Mouse (Mus musculus) embryonic facial prominence, embryonic 11.5 days (tissue): ENCODE results near the gene Isg20l2. TPM values are rescaled to one million over a fixed set of nuclear protein-coding genes. Genes with fewer than 3 reads are reported as not detected.

ENCODE experiments used
- ATAC-seq: fragments of 200-750 bp; cut with Nextera tagmentation; replicated peaks from 2 replicates; pipeline ENCODE4 v1.8.0; 2017; ENCODE audit warnings: low read depth; ENCODE audit not compliant: insufficient number of reproducible peaks, low FRiP score, low TSS enrichment
- DNase-seq: peaks from one replicate; pipeline ENCODE4 v3.0.0-alpha.2; 2015; ENCODE audit warnings: low spot score
- H3K27ac ChIP-seq: fragments of 300-500 bp; sonication (generic); replicated peaks from 2 replicates; pipeline ENCODE4 v1.5.1; 2014; ENCODE audit warnings: mild to moderate bottlenecking, low read depth, low read length, control low read depth
- H3K27me3 ChIP-seq: fragments of 300-500 bp; sonication (generic); 2 replicates; pipeline ENCODE4 v1.6.1; 2014; ENCODE audit warnings: mild to moderate bottlenecking, low read length, moderate library complexity, mixed read lengths; ENCODE audit not compliant: control insufficient read depth, insufficient read depth
- H3K36me3 ChIP-seq: fragments of 300-500 bp; sonication (generic); replicated peaks from 2 replicates; pipeline ENCODE4 v1.6.1; 2014; ENCODE audit warnings: low read depth, mild to moderate bottlenecking, low read length, moderate library complexity, mixed read lengths; ENCODE audit not compliant: control insufficient read depth, insufficient read depth
- H3K4me1 ChIP-seq: fragments of 300-500 bp; sonication (generic); 2 replicates; pipeline ENCODE4 v1.6.1; 2014; ENCODE audit warnings: low read length, mixed read lengths; ENCODE audit not compliant: control insufficient read depth, insufficient read depth
- H3K4me2 ChIP-seq: fragments of 300-500 bp; sonication (generic); 2 replicates; pipeline ENCODE4 v1.6.1; 2014; ENCODE audit warnings: low read depth, mild to moderate bottlenecking, control low read depth, low read length, moderate library complexity
- H3K4me3 ChIP-seq: fragments of 300-500 bp; sonication (generic); 2 replicates; pipeline ENCODE4 v1.5.1; 2014; ENCODE audit warnings: low read depth, low read length, control low read depth
- H3K9ac ChIP-seq: fragments of 300-500 bp; sonication (generic); replicated peaks from 2 replicates; pipeline ENCODE4 v1.6.1; 2014; ENCODE audit warnings: mild to moderate bottlenecking, control low read depth, low read length
- H3K9me3 ChIP-seq: fragments of 300-500 bp; sonication (generic); replicated peaks from 2 replicates; pipeline ENCODE4 v1.6.1; 2016; ENCODE audit warnings: mild to moderate bottlenecking, low read length, inconsistent platforms, mixed read lengths; ENCODE audit not compliant: control insufficient read depth
- WGBS: fragments of 180-500 bp; shearing (Covaris S2); extraction: QIAGEN DNeasy Blood & Tissue Kit; methylation state at CpG from one replicate; pipeline ENCODE4 v1.1.7; 2014; 5-methylcytosine and 5-hydroxymethylcytosine counted together
- polyA plus RNA-seq: library from polyadenylated mRNA; unstranded; fragments of >200 nt; fragmentation: Nextera tagmentation; extraction: Ambion mirVana; gene quantifications from 2 replicates; pipeline ENCODE4 v1.2.1, GENCODE M21; 2014

The Isg20l2 gene
- polyA plus RNA-seq, 1 experiment from 2014 or later = 52.3 TPM

- no peak overlapping the region for H3K27ac ChIP-seq
- H3K9ac ChIP-seq = no peak overlapping the region
- DNase-seq (no peak), ATAC-seq (no peak)
- H3K27me3 ChIP-seq = no peaks in the 10 kb centered on the region
- H3K9me3 ChIP-seq = no peaks in the 10 kb centered on the region
- no peak overlapping the region for H3K4me2 ChIP-seq
- 90% methylated on average over 1 of the region's 1 CpGs for WGBS
- H3K4me1 ChIP-seq = no peaks in the 10 kb centered on the region
- no peak overlapping the region for H3K4me3 ChIP-seq
- H3K36me3 ChIP-seq = no peaks in the 10 kb centered on the region; the same call in 1 of the 2 replicates
Measured at GRCm38 (mm10) chr3:87916990-87917389, 13.1 kb upstream of the Isg20l2 start.

GRCm38 (mm10) chr3:87918551-87918950, 11.6 kb upstream of the Isg20l2 start:
- DNase-seq = no peak
- Histone ChIP-seq H3K4me1 (no peaks in the 10 kb centered on the region), H3K9ac (no peak overlapping the region), H3K4me3 (no peak overlapping the region), H3K27ac (no peak overlapping the region), H3K4me2 (no peak overlapping the region), H3K36me3 (no peaks in the 10 kb centered on the region; the same call in none of the 2 replicates), H3K27me3 (no peaks in the 10 kb centered on the region), H3K9me3 (no peaks in the 10 kb centered on the region)
- 95% methylated on average over 1 of the region's 1 CpGs for WGBS
- no peak for ATAC-seq

DNA sequence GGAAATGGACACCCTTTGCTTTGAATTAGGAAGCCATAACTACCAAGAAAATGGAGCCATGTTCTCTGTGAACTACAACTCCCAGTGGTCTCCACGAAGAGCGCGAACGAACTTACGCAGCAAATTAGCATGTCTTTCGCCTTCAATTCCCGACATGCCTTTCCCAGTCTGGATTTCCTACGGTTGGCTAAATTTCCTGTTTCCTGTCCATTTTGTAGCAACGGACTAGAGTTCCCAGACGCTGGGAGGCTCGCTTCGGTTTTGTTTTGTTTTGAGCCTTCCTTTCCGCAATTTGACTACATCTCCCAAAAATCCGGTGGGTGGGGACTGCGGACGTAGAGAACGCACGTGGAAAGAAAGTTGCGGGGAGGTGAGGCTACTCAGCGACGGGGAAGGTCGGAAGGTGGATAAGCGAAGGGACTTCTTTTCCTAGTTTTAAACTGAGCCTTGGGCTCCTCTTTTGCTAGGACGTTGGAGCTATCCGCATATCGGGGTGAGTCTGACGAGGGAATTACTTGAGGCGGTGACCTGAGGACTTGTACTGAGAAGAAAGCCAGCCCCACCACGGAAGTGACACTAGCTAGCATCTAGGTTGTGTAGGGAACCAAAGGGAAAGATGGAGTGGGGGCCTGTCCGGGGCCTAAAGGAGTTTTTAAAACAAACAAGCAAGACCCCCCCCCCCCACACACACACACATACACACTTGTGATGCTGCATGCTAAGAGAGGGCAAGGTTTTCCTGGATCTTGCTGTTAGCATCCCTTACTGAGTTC, 10.6 kb upstream of the Isg20l2 start, which contains the start of gene Mrpl24:
TSS of gene Mrpl24 (plus strand) at position 171 of the 773 bp plus-strand sequence.
- Histone ChIP-seq H3K4me1 (no peaks in the 10 kb centered on the region), H3K9ac (peak within 1 kb of the TSS; percentile 67), H3K27me3 (no peaks in the 10 kb centered on the region), H3K4me2 (peak within 1 kb of the TSS; percentile 72), H3K4me3 (peak within 1 kb of the TSS; percentile 53), H3K36me3 (no peaks in the 10 kb centered on the region; the same call in 1 of the 2 replicates), H3K9me3 (no peaks in the 10 kb centered on the region), H3K27ac (peak within 1 kb of the TSS; percentile 37)
- DNase-seq (peak; percentile 94), ATAC-seq (peak; percentile 70)
- WGBS = under 1% methylated on average over 30 of the region's 30 CpGs

- Histone ChIP-seq H3K9me3 (no peaks in the 10 kb centered on the region), H3K4me1 (no peaks in the 10 kb centered on the region), H3K27me3 (no peaks in the 10 kb centered on the region), H3K4me3 (peak overlapping the region; percentile 53), H3K36me3 (no peaks in the 10 kb centered on the region; the same call in 1 of the 2 replicates), H3K9ac (peak overlapping the region; percentile 67), H3K27ac (no peak overlapping the region), H3K4me2 (peak overlapping the region; percentile 72)
- 65% methylated on average over 9 of the region's 9 CpGs for WGBS
- DNase-seq (no peak), ATAC-seq (no peak)
Measured at GRCm38 (mm10) chr3:87920270-87920943, 9.7 kb upstream of the Isg20l2 start.

DNA sequence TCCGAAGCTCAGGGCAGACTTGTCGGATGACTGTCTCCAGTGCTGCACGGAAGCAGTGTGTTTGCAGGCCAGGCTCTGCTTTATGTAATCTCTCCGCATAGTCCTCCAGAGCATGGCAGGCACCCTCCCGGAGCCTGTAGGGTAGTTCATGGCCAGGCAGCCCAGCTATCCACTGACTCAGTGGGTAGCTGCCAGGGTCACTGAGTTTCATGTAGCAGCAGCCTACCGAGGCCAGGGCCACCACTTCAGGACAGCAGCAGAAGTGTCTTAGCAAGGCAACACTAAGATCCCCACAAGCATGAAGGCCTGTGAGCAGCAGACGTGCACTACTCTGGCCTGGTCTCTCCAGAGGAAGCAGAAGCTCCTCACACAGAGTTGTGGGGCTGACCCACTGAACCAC, 5.1 kb upstream of the Isg20l2 start:
- no peaks in the 10 kb centered on the region for H3K9me3 ChIP-seq

GRCm38 (mm10) chr3:87927452-87927851, 2.7 kb upstream of the Isg20l2 start:
- no peaks in the 10 kb centered on the region for H3K27me3 ChIP-seq
- no peaks in the 10 kb centered on the region for H3K9me3 ChIP-seq
- no peak overlapping the region for H3K4me3 ChIP-seq
- DNase-seq (no peak), ATAC-seq (no peak)
- no peak overlapping the region for H3K27ac ChIP-seq
- 94% methylated on average over 5 of the region's 5 CpGs for WGBS
- no peak overlapping the region for H3K4me2 ChIP-seq
- no peaks in the 10 kb centered on the region; the same call in none of the 2 replicates for H3K36me3 ChIP-seq
- no peaks in the 10 kb centered on the region; the same call in 1 of the 2 replicates for H3K4me1 ChIP-seq
- H3K9ac ChIP-seq = no peak overlapping the region

More for the DNA sequence above, 5.1 kb upstream of the Isg20l2 start:
- DNase-seq (no peak), ATAC-seq (no peak)
- Histone ChIP-seq H3K36me3 (no peaks in the 10 kb centered on the region; the same call in 1 of the 2 replicates), H3K27me3 (no peaks in the 10 kb centered on the region), H3K4me1 (no peaks in the 10 kb centered on the region; the same call in 1 of the 2 replicates), H3K4me2 (no peak overlapping the region), H3K4me3 (no peak overlapping the region), H3K27ac (no peak overlapping the region), H3K9ac (no peak overlapping the region)
- WGBS = 89% methylated on average over 7 of the region's 7 CpGs

- peak; percentile 26; the same call in 1 of the 2 replicates for ATAC-seq
- peaks cover 2% of the 10 kb centered on the region; the same call in 1 of the 2 replicates for H3K36me3 ChIP-seq
Measured at GRCm38 (mm10) chr3:87929341-87930077, 605 bp upstream of the Isg20l2 start.

More at GRCm38 (mm10) chr3:87929341-87930077, 605 bp upstream of the Isg20l2 start:
- WGBS = 7% methylated on average over 26 of the region's 26 CpGs
- peak overlapping the region; percentile 86; the same call in 1 of the 2 replicates for H3K27ac ChIP-seq
- DNase-seq = no peak
- H3K4me3 ChIP-seq = peak overlapping the region; percentile 92
- H3K4me1 ChIP-seq = no peaks in the 10 kb centered on the region; the same call in 1 of the 2 replicates
- H3K4me2 ChIP-seq = peak overlapping the region; percentile 71
- no peaks in the 10 kb centered on the region for H3K27me3 ChIP-seq
- no peaks in the 10 kb centered on the region for H3K9me3 ChIP-seq
- peak overlapping the region; percentile 93 for H3K9ac ChIP-seq
